In the genomic region with DNA sequence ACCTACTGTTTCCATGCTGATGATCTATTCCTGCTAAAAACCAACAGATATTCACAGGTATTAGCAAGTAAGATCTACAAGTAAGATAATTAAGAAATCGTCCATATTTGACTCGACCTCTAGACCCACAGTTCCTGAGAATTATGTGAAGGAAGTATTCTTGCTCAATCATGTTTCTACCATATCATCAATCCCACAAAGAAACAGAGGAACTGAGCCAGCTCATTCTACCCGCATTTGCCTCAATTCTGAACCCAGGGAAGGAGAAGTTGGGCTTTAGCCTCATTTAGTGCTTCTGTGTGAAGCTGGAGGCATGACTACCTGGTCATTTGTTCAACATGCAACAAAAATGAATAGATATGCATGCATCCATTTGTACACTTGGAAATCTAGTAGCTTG, we compare ENCODE assay signal across 11 mouse cellular contexts.
"Had no signal": no experiment of that assay in that cellular context is flagged by ENCODE, and none has a peak within 500 bp of the region (broad histone marks: within the 10 kb centered on the region; RNA-seq: fewer than 3 reads in every experiment).

No protein-coding gene starts in this region.

- ATAC-seq: inflammation-experienced regulatory T-cells, adult 6 months; intestine, postnatal 0 days had no signal

- DNase-seq: kidney, adult 9 months; kidney, postnatal 36 days; layer of hippocampus, adult 9-11 months; layer of hippocampus, postnatal 36 days; lung, embryonic 14.5 days; midbrain, embryonic 14.5 days; right cerebral cortex, postnatal 14 days; thymus, adult 2 months; thymus, postnatal 25 days had no signal
